Mouse (Mus musculus) cerebellum, adult 2 months (tissue): ENCODE results near the gene Lgals1.

Experiments
- CTCF ChIP-seq: fragments of 200-500 bp; IDR thresholded peaks from 2 replicates; pipeline ENCODE4 v1.5.1; 2011; ENCODE audit warnings: low read depth, mild to moderate bottlenecking, control low read depth, low read length, moderate library complexity, borderline replicate concordance; ENCODE audit not compliant: insufficient read depth
- POLR2A ChIP-seq: fragments of 200-500 bp; IDR thresholded peaks from 2 replicates; pipeline ENCODE4 v1.6.1; 2011; ENCODE audit warnings: low read length, control low read depth, borderline replicate concordance; ENCODE audit not compliant: insufficient read depth

DNA sequence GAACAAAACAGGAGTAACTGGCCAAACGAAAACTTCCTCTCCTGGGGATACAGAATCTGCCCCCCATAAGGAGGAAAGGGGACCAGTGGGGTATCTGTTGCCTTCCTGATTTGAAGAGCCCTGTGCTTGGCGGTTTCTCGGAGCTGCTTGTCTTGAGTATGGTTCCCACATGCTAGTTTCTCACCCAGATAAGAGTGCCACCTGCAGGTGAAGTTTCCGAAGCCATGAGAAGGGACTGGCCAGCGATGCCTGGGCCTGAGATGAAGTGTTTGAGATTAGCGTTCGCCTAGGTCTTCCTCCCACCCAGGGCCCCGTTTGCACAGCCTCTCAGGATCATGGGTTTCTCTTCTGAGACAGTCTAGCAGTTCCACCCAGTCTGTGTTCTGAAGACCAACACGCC lies 14.5 kb upstream of the Lgals1 start:
- TF ChIP-seq POLR2A (no peak), CTCF (peak; percentile 50; the same call in 1 of the 2 replicates)
